Mouse (Mus musculus) CH12.LX (cell line): ENCODE results near the gene Hyou1.
"Not testable (repeated sequence)": the region's sequence is repeated elsewhere in the genome, so short reads cannot be mapped to it uniquely, and the experiment has no call there.

Source experiments
- CHD1 ChIP-seq: IDR thresholded peaks from 2 replicates; pipeline ENCODE4 v1.6.1; 2012; ENCODE audit warnings: low read depth, low read length, improper control_type of control experiment, inconsistent platforms
- CTCF ChIP-seq, 2 experiments: IDR thresholded peaks in 1 of 2; conservative IDR thresholded peaks in 1 of 2; 2 replicates each; pipeline ENCODE4 v1.5.1; 2011 to 2012; ENCODE audit warnings: low read depth in 2 of 2, low read length in 2 of 2, improper control_type of control experiment in 1 of 2, inconsistent platforms in 1 of 2, mild to moderate bottlenecking in 1 of 2, moderate library complexity in 1 of 2
- ELF1 ChIP-seq: IDR thresholded peaks from 2 replicates; pipeline ENCODE4 v1.6.1; 2014; ENCODE audit warnings: low read depth, mild to moderate bottlenecking, inconsistent platforms, low read length, improper control_type of control experiment
- EP300 ChIP-seq: IDR thresholded peaks from 2 replicates; pipeline ENCODE4 v1.6.1; 2011; ENCODE audit warnings: low read length, improper control_type of control experiment
- GABPA ChIP-seq: IDR thresholded peaks from 2 replicates; pipeline ENCODE4 v1.6.1; 2012; ENCODE audit warnings: low read depth, low read length, improper control_type of control experiment, inconsistent platforms; ENCODE audit not compliant: insufficient replicate concordance
- MXI1 ChIP-seq: IDR thresholded peaks from 2 replicates; pipeline ENCODE4 v1.6.1; 2011; ENCODE audit warnings: mild to moderate bottlenecking, low read depth, low read length, improper control_type of control experiment
- POLR2A ChIP-seq: IDR thresholded peaks from 2 replicates; pipeline ENCODE4 v1.6.1; 2011; ENCODE audit warnings: low read depth, mild to moderate bottlenecking, improper control_type of control experiment, low read length
- TCF12 ChIP-seq: IDR thresholded peaks from 2 replicates; pipeline ENCODE4 v1.6.1; 2014; ENCODE audit warnings: low read depth, mild to moderate bottlenecking, inconsistent platforms, low read length, improper control_type of control experiment
- UBTF ChIP-seq: IDR thresholded peaks from 2 replicates; pipeline ENCODE4 v1.6.1; 2012; ENCODE audit warnings: low read depth, mild to moderate bottlenecking, inconsistent platforms, low read length, improper control_type of control experiment, moderate library complexity
- ZC3H11A ChIP-seq: IDR thresholded peaks from 2 replicates; pipeline ENCODE4 v1.6.1; 2012; ENCODE audit warnings: low read depth, mild to moderate bottlenecking, inconsistent platforms, low read length, improper control_type of control experiment

GRCm38 (mm10) chr9:44377335-44377734 lies 2.0 kb upstream of the Hyou1 start:
- TF ChIP-seq ZC3H11A; CTCF (conservative IDR thresholded peaks at IDR 0.05 in 1 of 2, IDR thresholded peaks at IDR 0.05 in 1 of 2; ENCODE audit: low read depth in 2 of 2, low read length in 2 of 2); ELF1; EP300; CHD1; MXI1; TCF12; POLR2A; GABPA; UBTF: not testable (repeated sequence)
